Mouse (Mus musculus) leukemia stem cell, adult 10-12 weeks (primary cell): ENCODE data around the gene Olfr1477. TPM values are rescaled to one million over a fixed set of nuclear protein-coding genes. Genes with fewer than 3 reads are reported as not detected.

Source experiments
- polyA plus RNA-seq: library from polyadenylated mRNA; stranded (reverse); fragments of >175 nt; gene quantifications from 2 replicates; pipeline ENCODE4 v1.2.3, GENCODE M21; 2012; ENCODE audit warnings: low replicate concordance

The Olfr1477 gene
- polyA plus RNA-seq = not detected in 2 replicates

GRCm38 (mm10) chr19:13500246-13500645 is at the start of gene Olfr1477:
Gene Olfr1477, plus strand, starts transcription at chr19:13500546.

GRCm38 (mm10) chr19:13455986-13456385 is 44.4 kb upstream of the Olfr1477 start, which contains the start of gene Olfr1472:
Gene Olfr1472, minus strand, starts transcription at chr19:13456086.

GRCm38 (mm10) chr19:13469265-13469664 is 31.1 kb upstream of the Olfr1477 start, which contains the start of gene Olfr1474:
Gene Olfr1474, plus strand, starts transcription at chr19:13469565.

GRCm38 (mm10) chr19:13480096-13480495 is 20.2 kb upstream of the Olfr1477 start, which contains the start of gene Olfr1475:
Gene Olfr1475, minus strand, starts transcription at chr19:13480196.

GRCm38 (mm10) chr19:13527613-13528012 is 27.3 kb downstream of the Olfr1477 start, which contains the start of gene Olfr1480:
Gene Olfr1480, plus strand, starts transcription at chr19:13527913.

Other genes starting within 250 kb of the Olfr1477 start
- not detected in 2 replicates for gene Olfr1465, start 185.0 kb upstream of the Olfr1477 start, polyA plus RNA-seq
- gene Olfr1466, start 161.7 kb upstream of the Olfr1477 start, polyA plus RNA-seq = not detected in 2 replicates
- 0.19 TPM in 1 of 2 replicates, not detected in the other for gene Olfr1467, start 138.3 kb upstream of the Olfr1477 start, polyA plus RNA-seq
- gene Olfr1469, start 92.7 kb upstream of the Olfr1477 start, polyA plus RNA-seq = not detected in 2 replicates
- gene Olfr1471, start 57.1 kb upstream of the Olfr1477 start, polyA plus RNA-seq = 0.09 TPM in 1 of 2 replicates, not detected in the other
- not detected in 2 replicates for gene Olfr1472, start 44.5 kb upstream of the Olfr1477 start, polyA plus RNA-seq
- gene Olfr1474, start 31.0 kb upstream of the Olfr1477 start, polyA plus RNA-seq = not detected in 2 replicates
- gene Olfr1475, start 20.4 kb upstream of the Olfr1477 start, polyA plus RNA-seq = not detected in 2 replicates
- not detected in 2 replicates for gene Olfr1480, start 27.4 kb downstream of the Olfr1477 start, polyA plus RNA-seq
- not detected in 2 replicates for gene Olfr1484, start 83.0 kb downstream of the Olfr1477 start, polyA plus RNA-seq
- not detected in 2 replicates for gene Olfr1487, start 116.8 kb downstream of the Olfr1477 start, polyA plus RNA-seq
- gene Olfr1489, start 131.1 kb downstream of the Olfr1477 start, polyA plus RNA-seq = not detected in 2 replicates
- gene Olfr1490, start 150.5 kb downstream of the Olfr1477 start, polyA plus RNA-seq = not detected in 2 replicates
- gene Olfr1491, start 196.7 kb downstream of the Olfr1477 start, polyA plus RNA-seq = not detected in 2 replicates
- gene Olfr1493-ps1, start 222.7 kb downstream of the Olfr1477 start, polyA plus RNA-seq = not detected in 2 replicates
- gene Olfr1494, start 239.2 kb downstream of the Olfr1477 start, polyA plus RNA-seq = not detected in 2 replicates